Mouse (Mus musculus): ENCODE data around the gene Slitrk6.

Slitrk6 gene

DNA sequence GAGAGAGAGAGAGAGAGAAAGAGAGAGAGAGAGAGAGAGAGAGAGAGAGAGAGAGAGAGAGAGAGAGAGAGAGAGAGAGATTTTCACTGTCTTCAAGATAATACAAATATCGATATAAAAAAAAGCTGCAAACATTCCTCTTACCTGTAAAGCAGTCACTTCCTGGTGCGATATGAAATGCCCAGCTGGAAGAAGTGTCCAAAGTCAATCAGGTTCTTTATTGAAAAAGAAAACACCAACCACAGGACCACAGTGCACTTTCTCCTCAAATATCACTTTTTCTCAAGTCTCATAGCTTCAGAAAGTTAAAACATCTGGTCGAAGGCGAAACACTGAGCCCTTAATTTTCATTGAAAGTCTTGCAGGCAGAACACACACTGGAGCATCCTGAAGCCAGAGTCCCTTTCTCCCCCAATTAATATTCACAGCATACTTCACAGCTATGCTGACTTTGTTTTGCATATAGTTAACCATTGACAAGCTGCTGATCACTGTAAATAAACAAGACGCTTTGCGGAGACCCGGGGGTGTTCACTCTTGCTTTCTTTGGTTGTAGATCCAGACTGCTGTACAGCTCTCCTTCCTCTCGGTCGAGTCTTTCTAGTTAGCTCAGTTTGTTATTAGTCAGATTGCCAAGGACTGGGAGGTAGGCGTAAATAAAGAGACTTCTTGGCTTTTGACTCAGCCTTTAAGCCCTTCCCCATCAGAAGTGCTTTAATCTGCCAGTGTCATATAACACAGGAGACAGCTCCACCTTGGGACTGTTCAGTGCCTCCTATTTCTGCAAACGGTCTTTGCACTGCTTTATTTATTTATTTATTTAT lies at the start of gene Slitrk6:
Slitrk6 (minus strand) TSS at position 666 of the 824 bp plus-strand sequence.
- in situ Hi-C loops (cut with MboI, MseI): no loop called here

DNA sequence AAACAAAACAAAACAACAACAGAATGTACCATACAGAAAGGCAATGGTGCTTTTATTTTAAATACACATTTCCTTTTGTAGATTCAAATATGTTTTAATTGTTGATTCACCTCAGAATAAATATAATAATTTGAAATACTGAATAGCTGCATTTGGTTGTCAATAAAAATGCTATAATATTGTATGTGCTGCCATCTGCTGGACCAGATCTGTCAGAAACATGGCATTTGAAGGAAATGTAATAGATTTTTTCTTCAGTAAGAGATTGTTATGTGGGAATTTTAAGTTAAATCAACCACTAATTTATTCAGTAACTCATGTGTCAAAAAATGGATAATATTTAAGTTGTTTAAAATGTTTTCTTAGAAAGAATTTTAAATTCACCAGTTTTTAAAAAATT lies 22.6 kb upstream of the Slitrk6 start:
- in situ Hi-C loops (cut with MboI, MseI): no loop called here

DNA sequence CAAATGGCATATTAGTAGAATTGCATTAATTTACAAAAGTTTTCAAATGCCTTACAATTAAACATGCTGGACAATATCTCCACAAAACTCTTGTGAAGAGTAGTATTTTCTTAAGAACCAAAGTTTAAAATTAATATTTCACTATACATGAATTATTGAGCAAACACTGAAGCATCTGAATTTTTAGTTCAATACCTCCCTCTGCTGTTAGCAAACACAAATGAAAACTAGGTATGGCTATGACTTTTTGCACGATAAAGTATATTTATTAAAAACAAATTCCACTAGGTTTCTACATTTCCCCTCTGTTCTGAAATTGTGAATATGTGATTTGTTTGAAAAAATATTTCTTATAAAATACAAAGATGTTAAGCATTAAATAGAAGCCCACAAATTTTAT lies 15.7 kb upstream of the Slitrk6 start:
- in situ Hi-C loops (cut with MboI, MseI): no loop called here

DNA sequence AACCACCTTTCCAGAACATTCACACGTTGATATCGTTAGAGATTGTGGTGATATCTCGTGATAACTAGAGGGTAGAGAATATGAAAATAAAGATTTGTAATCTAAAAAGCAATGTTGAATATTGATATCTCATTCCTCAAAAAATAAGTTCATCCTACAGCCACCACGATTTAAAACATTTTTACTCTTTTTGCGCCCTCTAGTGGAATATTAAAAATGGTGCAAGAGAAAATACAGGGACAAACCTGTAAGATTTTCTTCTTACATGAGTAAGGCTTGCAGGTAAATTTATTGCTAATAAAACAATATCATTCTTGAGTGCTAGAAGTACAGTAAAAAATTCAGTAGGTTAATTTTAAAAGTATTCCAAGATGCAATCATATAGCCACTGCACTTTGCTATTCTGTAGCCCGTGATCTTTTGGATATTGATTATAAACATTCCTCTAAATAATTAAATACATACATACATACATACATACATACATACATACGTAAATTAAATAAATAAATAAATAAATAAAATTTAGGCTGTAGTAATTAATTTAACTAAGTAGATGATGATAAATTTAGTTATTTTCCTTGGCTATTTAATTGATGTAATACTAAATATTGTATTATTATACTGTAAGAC lies 7.8 kb upstream of the Slitrk6 start:
- in situ Hi-C loops (cut with MboI, MseI): loop anchor here (10.0 kb wide), 1 partner anchor 888 kb away; no protein-coding TSS in a partner anchor

DNA sequence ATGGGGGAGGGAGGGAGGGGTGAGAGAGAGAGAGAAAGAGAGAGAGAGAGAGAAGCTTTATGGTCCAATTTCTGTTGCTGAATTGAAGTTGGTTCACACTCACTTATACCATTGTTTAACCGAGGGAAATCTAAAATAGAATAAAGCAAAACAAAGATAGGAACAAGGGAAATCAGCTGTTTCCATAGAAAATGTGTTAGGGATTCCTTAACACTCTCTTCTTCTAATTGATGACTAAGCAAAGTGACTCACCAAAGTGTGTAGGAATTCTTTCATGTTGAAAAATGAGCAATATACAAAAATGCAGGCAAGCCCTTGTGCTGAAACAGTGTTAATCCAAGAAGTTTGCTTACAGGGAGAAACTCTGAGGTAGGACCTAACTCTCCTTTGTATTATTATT lies 6.0 kb upstream of the Slitrk6 start:
- in situ Hi-C loops (cut with MboI, MseI): loop anchor here (10.0 kb wide), 1 partner anchor 886 kb away; no protein-coding TSS in a partner anchor

DNA sequence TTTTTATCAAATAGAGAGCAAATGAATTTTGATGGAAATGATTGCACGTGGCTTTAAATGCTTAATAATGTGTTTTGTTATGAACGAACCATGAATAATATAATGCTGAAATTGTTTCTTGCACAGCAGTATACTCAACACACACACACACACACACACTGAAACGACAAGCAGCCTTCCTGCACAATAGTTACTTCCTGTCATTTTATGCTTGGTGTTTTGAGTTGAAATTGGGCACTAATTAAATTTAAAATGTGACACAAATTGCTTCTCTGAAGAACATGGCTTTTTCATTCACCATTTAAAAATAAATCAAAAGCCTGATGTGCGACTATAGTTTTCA lies 330 bp upstream of the Slitrk6 start:
- in situ Hi-C loops (cut with MboI, MseI): no loop called here

DNA sequence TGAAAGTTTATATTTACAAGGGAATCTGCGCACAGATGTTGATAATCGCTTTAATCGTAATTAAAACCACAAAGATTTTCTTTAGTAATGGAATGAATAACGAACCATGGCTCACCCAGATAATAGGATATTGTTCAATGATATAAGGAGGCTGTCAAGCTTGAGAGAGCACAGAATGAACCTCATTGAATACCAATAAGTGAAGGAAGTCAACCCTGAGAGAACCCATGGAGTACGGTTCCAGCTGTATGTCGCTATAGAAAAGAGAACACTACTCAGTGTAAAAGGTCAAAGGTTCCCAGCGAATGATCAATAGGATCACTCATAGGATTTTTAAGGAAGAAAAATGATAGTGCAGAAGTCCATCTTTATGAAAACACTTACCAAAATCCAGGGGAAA lies 15.1 kb downstream of the Slitrk6 start:
- in situ Hi-C loops (cut with MboI, MseI): no loop called here

DNA sequence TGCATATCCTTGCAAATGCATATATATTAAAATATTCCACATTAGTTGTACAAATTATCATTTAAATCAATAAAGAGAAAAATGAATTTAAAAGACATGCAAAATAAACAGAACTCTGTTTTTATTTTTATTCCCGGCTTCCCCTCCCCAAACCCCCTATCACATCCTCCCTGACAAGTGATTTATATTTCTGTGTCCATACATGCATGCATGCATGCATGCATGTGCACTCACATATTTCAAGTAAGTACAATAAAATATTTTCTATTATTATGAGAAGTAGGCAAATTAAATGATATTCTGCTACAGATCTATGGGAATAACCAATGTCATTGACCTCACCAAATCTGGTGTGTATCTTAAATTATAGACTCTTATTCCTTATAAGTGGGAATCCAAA lies 15.6 kb downstream of the Slitrk6 start:
- in situ Hi-C loops (cut with MboI, MseI): no loop called here

DNA sequence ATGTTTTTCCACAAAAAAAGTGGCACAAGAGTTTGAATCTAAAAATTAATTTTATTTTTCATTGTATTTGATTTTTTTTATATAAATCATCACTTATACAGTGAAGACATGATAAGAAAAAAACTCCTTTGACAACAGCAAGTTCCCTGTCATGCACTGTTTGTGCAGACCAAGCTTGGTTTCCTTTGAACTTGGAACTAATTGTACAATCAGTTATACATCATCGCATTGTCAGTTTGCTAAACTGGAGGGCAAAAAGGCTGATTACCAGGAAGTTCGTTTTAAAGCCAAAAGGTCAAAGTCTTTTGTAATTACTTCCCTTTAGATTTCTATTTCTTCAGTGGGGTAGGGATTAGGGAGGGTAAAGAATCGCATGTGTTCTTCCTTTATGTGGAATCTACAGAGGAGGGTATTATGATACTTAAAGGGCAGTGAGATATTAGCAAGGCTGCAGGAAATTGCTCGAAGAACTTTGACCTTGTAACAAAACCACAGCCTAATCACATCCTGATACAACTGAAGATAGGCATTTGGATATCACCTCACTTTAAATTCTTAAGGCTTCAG lies 26.5 kb downstream of the Slitrk6 start:
- in situ Hi-C loops (cut with MboI, MseI): no loop called here

DNA sequence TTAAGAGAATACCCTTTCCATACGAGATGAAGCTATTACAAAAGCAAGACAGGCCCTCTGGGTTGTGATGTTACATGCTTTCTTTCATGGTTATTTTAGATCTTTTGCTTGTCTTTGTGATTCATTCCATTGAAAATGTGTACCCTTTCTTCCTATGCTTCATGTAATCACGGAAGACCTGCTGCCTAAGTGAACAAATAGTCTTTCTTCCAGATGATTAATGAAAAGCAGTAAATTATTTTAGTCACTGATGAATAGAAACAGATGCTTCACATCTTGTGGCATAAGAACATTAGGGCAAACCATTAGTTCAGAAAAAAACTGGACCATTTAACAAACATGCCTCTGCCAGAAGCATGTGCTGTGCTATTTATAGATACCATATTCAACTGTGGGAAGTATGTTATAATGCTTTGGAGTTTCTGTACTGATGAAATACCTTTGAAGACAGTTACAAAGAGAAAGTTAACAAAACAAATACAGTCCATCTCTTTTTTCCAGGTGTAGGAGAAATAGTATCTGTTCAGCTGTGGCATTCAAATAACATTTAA lies 30.8 kb downstream of the Slitrk6 start:
- in situ Hi-C loops (cut with MboI, MseI): no loop called here
